Mouse (Mus musculus): ENCODE results near the gene Gdf2. TPM values are rescaled to one million over a fixed set of nuclear protein-coding genes. Genes with fewer than 3 reads are reported as not detected.

Gdf2 gene
- polyA plus RNA-seq, 1 experiment from 2014 or later, result not detected

DNA sequence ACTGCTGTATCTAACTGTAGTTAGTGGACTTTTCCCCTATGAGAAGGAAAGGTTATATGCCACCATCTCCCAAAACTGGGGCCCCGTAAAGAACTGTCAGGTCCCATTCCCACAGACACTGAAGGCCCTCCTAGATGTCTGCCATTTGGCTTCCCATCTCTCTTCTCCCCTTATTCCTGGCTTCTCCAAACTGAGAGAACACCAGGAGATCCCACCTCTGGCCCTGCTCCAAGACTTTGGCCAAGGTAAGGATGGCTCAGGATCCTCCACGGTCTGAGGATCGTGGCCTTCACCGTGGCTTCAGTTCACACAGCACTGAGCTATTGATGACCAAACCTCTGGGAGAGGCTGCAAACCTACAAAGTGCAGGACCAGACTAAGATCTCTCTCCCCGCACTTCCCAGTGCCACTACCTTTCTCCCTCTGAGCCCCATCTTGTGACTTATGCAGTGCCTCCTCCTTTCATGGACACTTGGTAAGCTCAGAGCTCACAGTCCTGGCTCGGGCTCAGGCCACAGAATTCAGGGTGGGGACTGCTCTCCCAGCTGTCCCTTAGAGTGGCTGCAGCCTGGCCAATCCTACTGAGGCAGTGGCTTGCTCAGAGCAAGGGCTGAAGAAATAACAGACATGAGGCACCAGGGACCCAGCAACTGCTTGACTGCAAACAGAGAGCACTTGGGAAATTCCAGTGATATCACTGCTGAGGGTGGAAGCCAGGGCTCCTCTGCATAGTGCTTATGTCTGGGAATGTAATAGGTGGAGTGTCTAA is 52.9 kb downstream of the Gdf2 start:
- POLR2A ChIA-PET, result no interaction called here
- no peak for TF ChIP-seq CTCF (IDR thresholded peaks at IDR 0.05)
- no peaks in the 10 kb centered on the region for H3K27me3 ChIP-seq
- no peak for DNase-seq (ENCODE audit: low read depth, low spot score)
- in situ Hi-C loops (cut with MboI; ENCODE audit: low pct_unique_long_range_greater_than_20kb), result no loop called here
- CTCF ChIA-PET, result interaction anchor here (1.1 kb wide), 1 partner anchor 15 kb away, joined by 4 read pairs; the partner anchor contains the start of gene Zfp488
- no peak for ATAC-seq

Other genes with a start within 250 kb of the Gdf2 start
- gene Gdf10, start 17.5 kb upstream of the Gdf2 start, polyA plus RNA-seq (2021), result not detected
- not detected for gene Rbp3, start 13.0 kb downstream of the Gdf2 start, polyA plus RNA-seq (2021)
- gene Zfp488, start 37.7 kb downstream of the Gdf2 start, polyA plus RNA-seq (2021), result 0.01 TPM
- not detected for gene Gm30083, start 74.1 kb downstream of the Gdf2 start, polyA plus RNA-seq (2021)
- not detected for gene Gm5460, start 75.7 kb downstream of the Gdf2 start, polyA plus RNA-seq (2021)
- 0.28 TPM for gene Antxrl, start 111.7 kb downstream of the Gdf2 start, polyA plus RNA-seq (2021)
- gene Anxa8, start 144.9 kb downstream of the Gdf2 start, polyA plus RNA-seq (2021), result 4.5 TPM
- 1.1 TPM for gene A630023A22Rik, start 161.7 kb downstream of the Gdf2 start, polyA plus RNA-seq (2021)
- gene Npy4r, start 211.4 kb downstream of the Gdf2 start, polyA plus RNA-seq (2021), result 0.08 TPM

All from Patski (cell line).